Mouse (Mus musculus) forebrain, postnatal 0 days (tissue): ENCODE data around the gene Cyp2t4. TPM values are rescaled to one million over a fixed set of nuclear protein-coding genes. Genes with fewer than 3 reads are reported as not detected.

Experiments
- ATAC-seq: fragments of 200-750 bp; cut with Nextera tagmentation; 2 replicates; pipeline ENCODE4 v1.8.0; 2017; ENCODE audit warnings: mild to moderate bottlenecking, moderate library complexity
- DNase-seq: peaks from one replicate; pipeline ENCODE4 v3.0.0-alpha.2; 2015
- H3K27ac ChIP-seq: fragments of 300-500 bp; sonication (generic); 2 replicates; pipeline ENCODE4 v1.5.1; 2014; ENCODE audit warnings: low read depth, mild to moderate bottlenecking, antibody characterized with exemption, low read length, moderate library complexity, mixed read lengths
- H3K27me3 ChIP-seq: fragments of 300-500 bp; sonication (generic); 2 replicates; pipeline ENCODE4 v1.6.1; 2014; ENCODE audit warnings: mild to moderate bottlenecking, low read length, mixed read lengths; ENCODE audit not compliant: insufficient read depth
- H3K36me3 ChIP-seq: fragments of 300-500 bp; sonication (generic); 2 replicates; pipeline ENCODE4 v1.6.1; 2014; ENCODE audit warnings: mild to moderate bottlenecking, moderate library complexity; ENCODE audit not compliant: insufficient read depth
- H3K4me1 ChIP-seq: fragments of 300-500 bp; sonication (generic); 2 replicates; pipeline ENCODE4 v1.6.1; 2014; ENCODE audit warnings: antibody characterized with exemption; ENCODE audit not compliant: insufficient read depth
- H3K4me2 ChIP-seq: fragments of 300-500 bp; sonication (generic); 2 replicates; pipeline ENCODE4 v1.6.1; 2014; ENCODE audit warnings: low read depth, mild to moderate bottlenecking, moderate library complexity
- H3K4me3 ChIP-seq: fragments of 300-500 bp; sonication (generic); 2 replicates; pipeline ENCODE4 v1.5.1; 2014; ENCODE audit warnings: low read depth, low read length, mixed read lengths
- H3K9ac ChIP-seq: fragments of 300-500 bp; sonication (generic); 2 replicates; pipeline ENCODE4 v1.6.1; 2014; ENCODE audit warnings: mild to moderate bottlenecking
- H3K9me3 ChIP-seq: fragments of 300-500 bp; sonication (generic); 2 replicates; pipeline ENCODE4 v1.6.1; 2016; ENCODE audit warnings: low read length
- CTCF ChIP-seq: sonication (generic); IDR thresholded peaks from 2 replicates; pipeline ENCODE4 v1.5.1; 2016; ENCODE audit warnings: antibody characterized with exemption, control low read depth, low read depth
- WGBS: fragments of 180-500 bp; shearing (Covaris S2); extraction: QIAGEN DNeasy Blood & Tissue Kit; methylation state at CpG from one replicate; pipeline ENCODE4 v1.1.7; 2014; 5-methylcytosine and 5-hydroxymethylcytosine counted together
- polyA plus RNA-seq: library from polyadenylated mRNA; unstranded; fragments of >200 nt; fragmentation: Nextera tagmentation; extraction: Ambion mirVana; gene quantifications from 2 replicates; pipeline ENCODE4 v1.2.1, GENCODE M21; 2015
- total RNA-seq: library from RNA; depleted of rRNA; stranded (reverse); fragments of >200 nt; gene quantifications from 2 replicates; pipeline ENCODE4 v1.2.3, GENCODE M21; 2014

Gene Cyp2t4
- total and polyA plus RNA-seq, 2 experiments from 2014 or later: 0.34 TPM; not detected in 1

- Histone ChIP-seq H3K9ac (no peak within 1 kb of the TSS), H3K4me2 (no peak within 1 kb of the TSS), H3K9me3 (no peaks in the 10 kb centered on the region), H3K4me3 (no peak within 1 kb of the TSS), H3K4me1 (peaks cover 4% of the 10 kb centered on the region; the same call in 1 of the 2 replicates), H3K27me3 (no peaks in the 10 kb centered on the region), H3K36me3 (peaks cover 20% of the 10 kb centered on the region), H3K27ac (no peak within 1 kb of the TSS)
- WGBS: 69% methylated on average over 14 of the region's 14 CpGs
- no peak for DNase-seq
- no peak for TF ChIP-seq CTCF
- no peak for ATAC-seq
Observed at GRCm38 (mm10) chr7:27180837-27181695, 27.6 kb downstream of the Cyp2t4 start, which contains the start of the genes Gm21983 and Mia. Gm21983 (minus strand) TSS chr7:27181086. Mia (minus strand) TSS chr7:27181157.

GRCm38 (mm10) chr7:27182498-27182897 lies 29.0 kb downstream of the Cyp2t4 start:
- Histone ChIP-seq H3K36me3 (peaks cover 31% of the 10 kb centered on the region), H3K4me2 (no peak overlapping the region), H3K9me3 (no peaks in the 10 kb centered on the region), H3K27ac (no peak overlapping the region), H3K27me3 (no peaks in the 10 kb centered on the region), H3K4me3 (no peak overlapping the region), H3K9ac (no peak overlapping the region), H3K4me1 (peaks cover 4% of the 10 kb centered on the region; the same call in 1 of the 2 replicates)
- DNase-seq (no peak), ATAC-seq (no peak)
- TF ChIP-seq CTCF: no peak
- WGBS: 51% methylated on average over 1 of the region's 1 CpGs

- 69% methylated on average over 3 of the region's 3 CpGs for WGBS
- Histone ChIP-seq H3K36me3 (peaks cover 54% of the 10 kb centered on the region), H3K27ac (no peak overlapping the region), H3K4me1 (no peaks in the 10 kb centered on the region), H3K4me3 (no peak overlapping the region), H3K9ac (no peak overlapping the region), H3K4me2 (no peak overlapping the region), H3K27me3 (no peaks in the 10 kb centered on the region), H3K9me3 (no peaks in the 10 kb centered on the region)
- TF ChIP-seq CTCF: peak; percentile 69
- peak; percentile 32 for DNase-seq
- peak; percentile 36; the same call in 1 of the 2 replicates for ATAC-seq
Observed at GRCm38 (mm10) chr7:27184964-27185363, 31.4 kb downstream of the Cyp2t4 start.

GRCm38 (mm10) chr7:27185986-27186385 lies 32.5 kb downstream of the Cyp2t4 start:
- no peak overlapping the region for H3K4me3 ChIP-seq
- H3K4me2 ChIP-seq: no peak overlapping the region
- 95% methylated on average over 5 of the region's 5 CpGs for WGBS
- H3K9me3 ChIP-seq: no peaks in the 10 kb centered on the region
- H3K27me3 ChIP-seq: no peaks in the 10 kb centered on the region
- peaks cover 65% of the 10 kb centered on the region for H3K36me3 ChIP-seq
- no peaks in the 10 kb centered on the region for H3K4me1 ChIP-seq
- H3K27ac ChIP-seq: no peak overlapping the region
- H3K9ac ChIP-seq: no peak overlapping the region
- TF ChIP-seq CTCF: no peak
- DNase-seq (no peak), ATAC-seq (no peak)

GRCm38 (mm10) chr7:27189271-27189931 lies 35.9 kb downstream of the Cyp2t4 start:
- ATAC-seq: no peak
- no peak for DNase-seq
- no peaks in the 10 kb centered on the region for H3K27me3 ChIP-seq
- H3K27ac ChIP-seq: no peak overlapping the region
- H3K4me2 ChIP-seq: no peak overlapping the region
- TF ChIP-seq CTCF: peak; percentile 35; the same call in 1 of the 2 replicates
- WGBS: 97% methylated on average over 10 of the region's 10 CpGs
- peaks cover under 1% of the 10 kb centered on the region; the same call in 1 of the 2 replicates for H3K4me1 ChIP-seq
- H3K4me3 ChIP-seq: no peak overlapping the region
- H3K9me3 ChIP-seq: no peaks in the 10 kb centered on the region
- peaks cover 86% of the 10 kb centered on the region for H3K36me3 ChIP-seq
- H3K9ac ChIP-seq: no peak overlapping the region

- no peaks in the 10 kb centered on the region for H3K27me3 ChIP-seq
- no peak overlapping the region for H3K4me3 ChIP-seq
- TF ChIP-seq CTCF: no peak
- WGBS: 89% methylated on average over 5 of the region's 5 CpGs
- ATAC-seq: no peak
- H3K9me3 ChIP-seq: no peaks in the 10 kb centered on the region
- peaks cover 12% of the 10 kb centered on the region for H3K4me1 ChIP-seq
- H3K4me2 ChIP-seq: no peak overlapping the region
- H3K36me3 ChIP-seq: peaks cover 59% of the 10 kb centered on the region
- H3K27ac ChIP-seq: no peak overlapping the region
- no peak overlapping the region for H3K9ac ChIP-seq
- no peak for DNase-seq
Observed at GRCm38 (mm10) chr7:27192434-27192833, 38.9 kb downstream of the Cyp2t4 start.

- DNase-seq (no peak), ATAC-seq (no peak)
- 91% methylated on average over 4 of the region's 4 CpGs for WGBS
- Histone ChIP-seq H3K9me3 (no peaks in the 10 kb centered on the region), H3K4me1 (peaks cover 12% of the 10 kb centered on the region), H3K36me3 (peaks cover 46% of the 10 kb centered on the region), H3K27me3 (no peaks in the 10 kb centered on the region), H3K4me3 (no peak overlapping the region), H3K4me2 (no peak overlapping the region; the same call in 1 of the 2 replicates), H3K27ac (no peak overlapping the region), H3K9ac (no peak overlapping the region)
- no peak for TF ChIP-seq CTCF
Observed at GRCm38 (mm10) chr7:27193731-27194130, 40.2 kb downstream of the Cyp2t4 start.
